Mouse (Mus musculus) midbrain, postnatal 0 days (tissue): ENCODE measurements around the gene Blmh. TPM values are rescaled to one million over a fixed set of nuclear protein-coding genes. Genes with fewer than 3 reads are reported as not detected.

Experiments
- ATAC-seq: fragments of 200-750 bp; cut with Nextera tagmentation; 2 replicates; pipeline ENCODE4 v1.8.0; 2017; ENCODE audit warnings: moderate number of reproducible peaks, mild to moderate bottlenecking, moderate TSS enrichment, moderate library complexity; ENCODE audit not compliant: low FRiP score
- DNase-seq: peaks from one replicate; pipeline ENCODE4 v3.0.0-alpha.2; 2015; ENCODE audit warnings: low spot score
- H3K27ac ChIP-seq: fragments of 300-500 bp; sonication (generic); 2 replicates; pipeline ENCODE4 v1.5.1; 2014; ENCODE audit warnings: low read depth, mild to moderate bottlenecking, low read length, mixed read lengths
- H3K27me3 ChIP-seq: fragments of 300-500 bp; sonication (generic); 2 replicates; pipeline ENCODE4 v1.6.1; 2014; ENCODE audit warnings: low read length, control low read depth, mixed read lengths; ENCODE audit not compliant: insufficient read depth
- H3K36me3 ChIP-seq: fragments of 300-500 bp; sonication (generic); 2 replicates; pipeline ENCODE4 v1.6.1; 2014; ENCODE audit warnings: low read length, control low read depth, mixed read lengths; ENCODE audit not compliant: insufficient read depth
- H3K4me1 ChIP-seq: fragments of 300-500 bp; sonication (generic); 2 replicates; pipeline ENCODE4 v1.6.1; 2014; ENCODE audit warnings: mild to moderate bottlenecking, control low read depth, antibody characterized with exemption, low read length, mixed read lengths; ENCODE audit not compliant: insufficient read depth
- H3K4me2 ChIP-seq: fragments of 300-500 bp; sonication (generic); 2 replicates; pipeline ENCODE4 v1.6.1; 2014; ENCODE audit warnings: low read depth, mild to moderate bottlenecking, low read length, mixed read lengths; ENCODE audit not compliant: poor library complexity, severe bottlenecking
- H3K4me3 ChIP-seq: fragments of 300-500 bp; sonication (generic); 2 replicates; pipeline ENCODE4 v1.5.1; 2014; ENCODE audit warnings: low read depth, mild to moderate bottlenecking, low read length, moderate library complexity
- H3K9ac ChIP-seq: fragments of 300-500 bp; sonication (generic); replicated peaks from 2 replicates; pipeline ENCODE4 v1.6.1; 2014; ENCODE audit warnings: mild to moderate bottlenecking, low read length, moderate library complexity, mixed read lengths; ENCODE audit not compliant: poor library complexity, severe bottlenecking
- H3K9me3 ChIP-seq: fragments of 300-500 bp; sonication (generic); 2 replicates; pipeline ENCODE4 v1.6.1; 2016; ENCODE audit warnings: low read length, control low read depth
- CTCF ChIP-seq: IDR thresholded peaks from 2 replicates; pipeline ENCODE4 v1.5.1; 2016; ENCODE audit warnings: antibody characterized with exemption, mild to moderate bottlenecking
- WGBS: fragments of 180-500 bp; shearing (Covaris S2); extraction: QIAGEN DNeasy Blood & Tissue Kit; methylation state at CpG from one replicate; pipeline ENCODE4 v1.1.7; 2014; 5-methylcytosine and 5-hydroxymethylcytosine counted together
- polyA plus RNA-seq: library from polyadenylated mRNA; unstranded; fragments of >200 nt; fragmentation: Nextera tagmentation; extraction: Ambion mirVana; gene quantifications from 2 replicates; pipeline ENCODE4 v1.2.1, GENCODE M21; 2015
- total RNA-seq: library from RNA; depleted of rRNA; stranded (reverse); fragments of >200 nt; gene quantifications from 2 replicates; pipeline ENCODE4 v1.2.3, GENCODE M21; 2014; rRNA removed

Gene Blmh
- 88.5 and 90.8 TPM in 2 replicates for total RNA-seq
- polyA plus RNA-seq, result 116 and 127 TPM in 2 replicates

DNA sequence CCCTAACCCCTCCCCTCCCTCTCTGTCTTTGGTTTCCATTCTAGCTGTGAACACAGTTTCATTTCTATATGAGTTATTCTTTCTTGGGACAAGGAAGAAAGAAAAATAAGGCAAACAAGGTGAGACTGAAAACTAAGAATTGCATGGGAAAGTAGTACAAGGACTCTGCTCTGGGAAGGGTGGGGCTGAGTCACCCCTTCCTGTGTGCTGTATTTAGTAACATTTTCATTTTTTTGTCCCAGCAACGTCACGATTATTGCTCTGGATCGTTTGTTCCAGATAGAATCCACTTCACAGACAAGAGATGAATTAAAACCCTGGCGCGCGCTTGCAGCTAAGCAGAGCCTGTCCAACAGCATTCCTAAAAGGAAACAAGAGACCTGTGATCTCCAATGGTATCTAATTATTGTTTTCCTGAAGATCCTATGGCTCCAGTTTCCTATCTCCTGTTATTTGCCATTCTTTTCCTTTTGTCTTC, at the start of gene Blmh:
TSS of gene Blmh (plus strand) at position 51 of the 478 bp plus-strand sequence.
- TF ChIP-seq CTCF, result no peak
- no peak for ATAC-seq

DNA sequence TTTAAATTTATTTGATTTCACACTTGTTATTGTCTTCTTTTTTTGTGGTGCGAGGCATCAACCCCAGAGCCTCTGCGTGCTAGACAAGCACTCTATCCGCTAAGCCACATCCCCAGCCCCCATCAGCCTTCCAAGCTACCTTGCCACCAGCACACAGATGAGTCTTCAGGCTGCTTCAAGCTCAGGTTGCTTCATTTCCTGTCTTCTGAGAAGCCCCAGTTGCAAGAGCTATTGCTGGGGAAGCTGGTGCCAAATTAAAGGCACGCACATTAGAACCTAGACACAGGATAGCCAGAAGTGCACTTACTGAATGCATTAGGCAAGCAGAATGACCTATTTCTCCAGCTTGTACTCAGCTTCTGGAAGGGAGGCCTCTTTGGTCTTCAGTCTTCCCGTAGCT, 44.8 kb upstream of the Blmh start:
- Histone ChIP-seq H3K4me3 (no peak overlapping the region), H3K36me3 (no peaks in the 10 kb centered on the region), H3K27ac (no peak overlapping the region), H3K4me2 (no peak overlapping the region), H3K27me3 (no peaks in the 10 kb centered on the region), H3K9ac (no peak overlapping the region), H3K9me3 (no peaks in the 10 kb centered on the region), H3K4me1 (no peaks in the 10 kb centered on the region)
- ATAC-seq, result no peak
- no peak for TF ChIP-seq CTCF
- no peak for DNase-seq
- 83% methylated on average over 5 of the region's 5 CpGs for WGBS

More for the DNA sequence above, at the start of gene Blmh:
- H3K4me2 ChIP-seq, result no peak within 1 kb of the TSS
- 77% methylated on average over 6 of the region's 6 CpGs for WGBS
- no peak within 1 kb of the TSS for H3K4me3 ChIP-seq
- H3K27me3 ChIP-seq, result no peaks in the 10 kb centered on the region
- DNase-seq, result no peak
- no peaks in the 10 kb centered on the region for H3K4me1 ChIP-seq
- H3K36me3 ChIP-seq, result no peaks in the 10 kb centered on the region
- H3K9me3 ChIP-seq, result no peaks in the 10 kb centered on the region
- H3K27ac ChIP-seq, result no peak within 1 kb of the TSS
- no peak within 1 kb of the TSS for H3K9ac ChIP-seq

DNA sequence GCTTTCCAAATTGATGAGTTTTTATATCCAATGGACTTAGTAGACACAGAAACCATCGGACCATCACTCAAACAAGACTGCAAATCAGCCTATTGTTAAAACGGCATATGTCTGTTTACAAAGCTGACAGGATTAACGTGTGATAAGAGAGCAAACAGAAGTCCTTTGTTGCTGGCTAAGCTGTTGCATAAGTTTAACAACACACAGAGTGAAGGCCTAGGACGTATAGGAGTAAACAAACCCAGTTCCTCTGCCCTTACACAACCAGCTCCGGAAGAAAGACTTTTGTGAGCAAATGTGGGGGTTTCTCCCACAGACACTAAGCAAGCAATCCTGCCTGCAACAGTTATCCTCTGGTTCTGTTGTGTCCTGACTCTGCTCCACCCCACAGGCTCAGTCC, 40.2 kb upstream of the Blmh start:
- no peak overlapping the region for H3K9ac ChIP-seq
- no peaks in the 10 kb centered on the region for H3K9me3 ChIP-seq
- ATAC-seq, result no peak
- WGBS, result 27% methylated on average over 5 of the region's 5 CpGs
- no peaks in the 10 kb centered on the region for H3K4me1 ChIP-seq
- H3K36me3 ChIP-seq, result no peaks in the 10 kb centered on the region
- DNase-seq, result no peak
- no peak overlapping the region for H3K4me3 ChIP-seq
- H3K27me3 ChIP-seq, result no peaks in the 10 kb centered on the region
- TF ChIP-seq CTCF, result no peak
- no peak overlapping the region for H3K27ac ChIP-seq
- H3K4me2 ChIP-seq, result no peak overlapping the region

DNA sequence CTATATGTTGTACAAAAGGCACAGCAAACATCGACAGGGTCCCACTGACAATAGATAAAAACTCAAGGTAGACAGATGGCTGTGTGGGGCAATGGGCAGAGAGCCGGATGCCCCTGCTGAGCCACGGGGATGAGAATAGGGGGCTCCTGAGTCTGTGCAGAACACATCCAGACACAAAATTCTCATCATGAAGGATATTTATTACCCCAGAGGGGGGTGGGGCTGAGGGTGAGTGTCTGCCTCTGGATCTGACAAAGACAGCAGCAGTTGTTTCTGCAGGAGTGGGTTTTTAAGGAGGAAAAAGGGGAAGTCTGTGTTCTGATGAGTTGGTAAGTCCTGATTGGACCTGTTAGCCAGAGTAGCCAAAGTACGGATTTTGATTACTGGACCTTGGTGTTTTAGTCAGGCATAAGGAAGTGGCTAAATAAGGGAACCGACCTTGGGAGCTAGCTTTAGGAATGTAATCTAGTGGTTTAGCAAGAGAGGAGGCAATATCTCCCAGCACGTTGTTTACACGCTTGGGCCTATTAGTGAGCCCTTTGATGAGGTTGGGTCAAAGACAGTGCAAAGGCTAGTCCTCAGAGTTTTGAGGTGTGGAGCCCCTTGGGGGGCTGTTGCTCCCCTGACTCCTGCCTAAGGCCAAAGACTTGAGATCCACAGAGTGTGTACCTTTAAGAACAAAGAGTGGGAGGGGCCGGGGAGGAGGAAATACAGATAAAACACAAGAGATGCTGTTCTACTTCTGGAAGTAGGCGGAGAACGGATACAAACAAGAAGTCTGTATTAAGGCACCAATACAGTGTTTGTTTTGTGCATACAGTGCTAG, 35.1 kb upstream of the Blmh start:
- no peak overlapping the region for H3K9ac ChIP-seq
- no peak overlapping the region for H3K27ac ChIP-seq
- H3K27me3 ChIP-seq, result no peaks in the 10 kb centered on the region
- no peaks in the 10 kb centered on the region; the same call in 1 of the 2 replicates for H3K4me1 ChIP-seq
- WGBS, result 76% methylated on average over 10 of the region's 10 CpGs
- H3K4me2 ChIP-seq, result no peak overlapping the region
- no peaks in the 10 kb centered on the region for H3K36me3 ChIP-seq
- DNase-seq (no peak), ATAC-seq (no peak)
- H3K9me3 ChIP-seq, result no peaks in the 10 kb centered on the region
- H3K4me3 ChIP-seq, result no peak overlapping the region
- TF ChIP-seq CTCF, result no peak

DNA sequence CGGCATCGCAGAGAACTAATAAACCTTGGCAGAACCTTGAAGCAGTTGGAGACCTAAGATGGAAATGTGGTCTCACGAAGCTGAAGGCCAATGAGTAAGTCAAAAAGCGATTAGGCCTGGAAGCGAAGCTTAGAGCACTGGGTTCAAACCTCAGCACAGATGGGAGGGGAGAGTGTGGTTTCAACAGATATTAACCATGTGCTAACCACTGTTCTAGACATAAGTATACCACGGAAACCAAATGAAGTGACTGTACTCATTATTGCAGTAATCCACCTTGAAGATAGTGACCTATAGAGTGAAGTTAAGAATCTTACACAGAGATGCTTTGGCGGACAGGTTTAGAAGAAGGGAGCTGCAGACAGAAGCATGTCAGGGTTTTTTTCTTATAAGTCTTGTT, 33.4 kb upstream of the Blmh start:
- no peaks in the 10 kb centered on the region for H3K9me3 ChIP-seq
- ATAC-seq (no peak), DNase-seq (no peak)
- H3K9ac ChIP-seq, result no peak overlapping the region
- no peak overlapping the region for H3K4me2 ChIP-seq
- 92% methylated on average over 7 of the region's 7 CpGs for WGBS
- no peaks in the 10 kb centered on the region for H3K36me3 ChIP-seq
- H3K27ac ChIP-seq, result no peak overlapping the region
- no peaks in the 10 kb centered on the region; the same call in 1 of the 2 replicates for H3K4me1 ChIP-seq
- H3K4me3 ChIP-seq, result no peak overlapping the region
- TF ChIP-seq CTCF, result no peak
- no peaks in the 10 kb centered on the region for H3K27me3 ChIP-seq

DNA sequence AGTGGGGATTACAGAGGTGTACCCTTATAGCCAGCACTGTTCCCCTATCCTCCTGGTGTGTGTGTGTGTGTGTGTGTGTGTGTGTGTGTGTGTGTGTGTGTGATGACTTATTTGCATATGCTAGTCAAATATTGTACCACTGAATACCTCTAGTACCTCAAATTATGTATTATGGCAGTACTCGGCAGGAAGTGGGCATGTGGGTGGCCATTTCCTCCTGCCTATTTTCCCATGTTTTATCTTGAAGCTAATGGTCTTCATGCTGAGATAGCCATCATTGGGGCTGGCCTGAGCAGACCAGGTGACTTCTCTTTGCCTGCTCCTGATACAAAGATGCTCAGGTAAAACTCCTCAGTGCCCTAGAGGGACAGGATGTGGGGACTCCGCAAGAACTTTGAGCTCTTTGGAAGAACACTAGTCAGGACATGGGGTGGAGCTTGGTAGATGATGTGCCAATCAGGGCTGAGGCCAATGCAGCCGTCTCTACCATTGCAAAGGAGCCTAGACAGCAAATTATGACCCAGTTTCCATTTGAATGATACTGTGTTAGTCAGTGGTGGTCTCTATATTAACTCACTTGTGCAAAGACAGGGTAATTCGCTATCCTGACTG, 32.8 kb upstream of the Blmh start:
- no peak overlapping the region for H3K27ac ChIP-seq
- no peak for ATAC-seq
- no peaks in the 10 kb centered on the region; the same call in 1 of the 2 replicates for H3K4me1 ChIP-seq
- no peak overlapping the region for H3K4me2 ChIP-seq
- DNase-seq, result no peak
- H3K9ac ChIP-seq, result no peak overlapping the region
- no peaks in the 10 kb centered on the region for H3K36me3 ChIP-seq
- no peak overlapping the region for H3K4me3 ChIP-seq
- H3K9me3 ChIP-seq, result no peaks in the 10 kb centered on the region
- no peak for TF ChIP-seq CTCF
- WGBS, result 81% methylated on average over 4 of the region's 4 CpGs
- H3K27me3 ChIP-seq, result no peaks in the 10 kb centered on the region
